Mouse (Mus musculus) c-Kit-positive CD71-positive TER-119-negative erythroid progenitor cells, embryonic 14.5 days (primary cell): ENCODE data around the gene Dner.
"Not testable (repeated sequence)": the region's sequence is repeated elsewhere in the genome, so short reads cannot be mapped to it uniquely, and the experiment has no call there.

Experiments
- DNase-seq: peaks from one replicate; pipeline ENCODE4 v3.0.0-alpha.2; 2013; ENCODE audit warnings: low read depth

The Dner gene

DNA sequence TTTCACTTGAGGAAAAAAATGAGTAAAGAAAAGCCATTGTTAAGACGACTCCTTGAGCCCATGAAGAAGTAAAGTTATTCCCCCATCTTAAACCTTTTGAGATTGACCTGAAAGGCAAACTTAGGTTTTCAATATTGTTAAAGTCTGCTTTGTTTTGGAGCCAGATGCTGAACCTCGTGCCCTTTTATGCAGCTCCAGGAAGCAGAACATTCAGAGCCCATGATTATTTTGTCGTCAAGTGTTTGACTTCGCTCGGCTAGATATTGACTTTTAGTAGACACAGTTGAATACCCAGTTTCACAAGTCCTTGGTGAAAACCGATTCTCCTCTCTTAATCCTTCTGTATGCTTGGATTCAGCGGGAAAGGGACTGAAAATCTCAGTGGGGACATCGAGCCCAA is 300.1 kb downstream of the Dner start:
- DNase-seq, result no peak

DNA sequence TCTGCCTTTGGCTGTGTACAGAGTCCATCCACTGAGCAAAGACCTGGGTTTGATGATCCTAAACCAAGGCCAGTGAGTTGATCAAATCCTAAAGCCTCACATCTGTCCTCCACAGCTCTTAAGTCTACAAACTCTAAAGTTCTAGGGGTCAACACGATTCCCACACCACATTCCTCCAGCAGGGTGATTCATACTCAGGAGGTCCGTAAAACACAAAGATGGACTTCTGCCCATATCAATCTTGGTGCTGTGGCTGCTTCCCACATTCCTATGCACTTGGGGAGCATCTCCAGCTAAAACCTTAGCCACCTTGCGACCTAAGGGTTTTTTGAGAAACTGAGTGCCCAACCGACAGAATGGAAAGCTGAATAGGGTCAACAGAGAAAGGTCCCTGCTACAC is 305.1 kb downstream of the Dner start:
- DNase-seq, result no peak

DNA sequence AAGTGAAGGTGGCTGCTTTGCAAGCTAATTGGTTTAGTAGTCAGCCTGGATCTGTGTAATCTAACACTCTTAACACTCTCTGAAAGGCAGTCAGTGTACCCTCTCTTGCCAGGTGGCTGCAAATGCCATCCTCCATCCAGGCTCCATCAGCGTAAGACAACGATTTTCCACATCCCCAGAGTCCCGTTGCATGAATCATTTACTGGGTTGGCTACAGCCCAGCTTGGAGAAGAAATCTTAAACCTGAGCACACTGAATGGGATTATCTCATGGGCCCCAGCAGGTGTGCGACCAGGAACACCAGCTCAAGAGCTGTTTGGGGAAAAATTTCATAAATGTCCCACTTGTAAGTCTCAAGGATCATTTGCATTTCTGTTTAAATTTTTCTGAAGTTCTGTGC is 308.4 kb downstream of the Dner start:
- no peak for DNase-seq

DNA sequence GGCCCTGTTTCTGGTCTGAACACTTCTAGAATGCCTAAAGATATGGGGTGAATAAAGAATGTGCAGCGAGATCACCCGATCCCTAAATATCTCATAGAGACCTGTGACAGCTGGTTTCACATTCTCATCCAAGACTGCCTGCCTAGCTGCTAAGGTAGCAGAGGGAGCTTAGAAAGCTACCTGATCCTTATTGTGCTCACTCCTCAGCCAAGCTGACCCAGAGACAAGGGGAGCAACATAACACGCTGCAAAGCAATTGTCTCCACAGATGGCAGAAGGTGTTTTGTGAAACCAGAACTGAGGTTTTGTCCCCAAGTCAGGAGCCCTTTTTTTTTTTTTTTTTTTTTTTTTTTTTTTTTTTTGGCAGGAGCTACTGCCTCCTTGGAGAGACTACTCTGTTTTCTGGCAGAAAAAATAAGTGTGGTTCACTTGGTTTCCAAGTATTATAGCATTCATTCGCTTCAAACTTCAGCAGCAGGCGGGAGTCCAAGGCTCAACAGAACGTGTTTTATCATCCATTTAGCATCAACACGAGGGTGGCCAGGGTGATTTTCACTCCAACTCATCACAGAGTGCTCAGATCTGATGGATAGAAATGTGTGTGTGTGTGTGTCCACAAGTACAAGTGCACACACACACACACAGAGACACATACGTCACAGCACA is 309.4 kb downstream of the Dner start:
- DNase-seq, result no peak

DNA sequence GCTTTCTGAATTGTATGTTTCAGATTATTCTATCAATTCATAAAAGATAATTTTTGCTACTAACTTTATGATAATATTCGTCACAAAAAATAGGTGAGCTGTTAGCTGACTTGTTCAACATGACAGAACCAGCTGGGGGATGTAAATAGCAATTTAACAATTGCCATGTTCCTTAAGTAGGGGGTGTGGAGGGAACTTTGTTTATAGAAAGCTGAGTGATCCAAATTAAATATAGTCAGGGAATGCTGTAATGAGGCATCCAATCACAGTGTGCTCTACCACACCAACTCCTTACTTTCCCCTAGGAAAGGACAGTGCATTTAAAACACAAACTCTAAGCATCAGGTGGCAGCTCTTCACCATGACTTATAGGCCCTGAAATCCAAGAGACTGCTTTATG is 313.3 kb downstream of the Dner start:
- no peak for DNase-seq

DNA sequence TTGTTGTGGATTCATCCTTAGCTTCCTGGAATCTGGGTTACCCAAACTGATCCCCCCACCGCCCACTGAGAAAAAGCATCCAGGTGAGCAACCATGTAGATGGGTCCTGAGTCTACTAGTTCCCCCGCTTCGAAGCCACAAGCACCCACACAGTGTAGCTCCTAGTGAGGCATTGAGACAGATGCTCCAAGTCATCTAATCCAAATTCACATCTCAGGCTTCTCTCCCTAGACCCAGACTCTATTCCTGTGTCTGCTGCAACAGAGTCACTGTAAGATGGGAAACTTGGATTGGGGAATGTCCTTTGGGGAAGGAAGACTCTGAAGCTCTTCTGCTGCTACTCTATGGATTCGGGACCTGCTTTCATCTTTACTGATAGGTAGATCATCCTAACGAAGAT is 314.0 kb downstream of the Dner start:
- no peak for DNase-seq

DNA sequence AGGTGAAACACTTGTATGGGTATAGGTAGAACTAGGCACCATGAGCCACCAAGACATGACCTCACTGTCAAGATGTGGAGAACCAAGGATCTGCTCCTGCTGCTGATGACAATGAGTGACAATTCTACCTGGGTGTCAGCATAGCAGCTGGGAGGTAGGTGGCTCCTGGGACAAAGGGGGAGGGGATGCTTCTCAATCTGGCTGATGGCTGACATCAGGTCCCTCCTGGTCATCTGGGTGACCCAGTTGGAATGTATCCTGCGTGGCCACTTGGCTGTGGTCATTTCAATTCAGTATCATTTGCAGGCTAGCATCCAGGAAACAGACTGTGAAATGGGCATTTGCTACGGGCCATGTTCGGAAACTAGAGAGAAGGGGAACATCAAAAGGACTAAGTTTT is 315.1 kb downstream of the Dner start:
- no peak for DNase-seq

DNA sequence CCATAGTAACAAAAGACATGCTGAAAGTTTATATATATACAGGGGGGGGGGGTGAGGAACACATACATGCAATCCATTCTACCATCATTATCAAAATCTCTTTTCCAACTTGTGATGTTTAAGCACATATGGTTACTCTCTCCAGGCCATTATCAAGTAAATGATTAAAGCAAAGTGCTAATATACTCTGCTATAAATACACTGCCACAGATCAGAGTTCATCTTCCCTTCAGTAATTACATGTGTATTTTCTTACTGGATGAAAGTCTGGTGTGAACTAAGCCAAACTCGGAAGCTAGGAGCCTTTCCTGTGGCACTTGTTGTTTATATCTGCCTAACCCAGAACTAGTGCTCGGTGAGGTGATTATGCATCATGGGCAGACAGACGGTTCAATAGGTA is 328.3 kb downstream of the Dner start:
- DNase-seq, result no peak

DNA sequence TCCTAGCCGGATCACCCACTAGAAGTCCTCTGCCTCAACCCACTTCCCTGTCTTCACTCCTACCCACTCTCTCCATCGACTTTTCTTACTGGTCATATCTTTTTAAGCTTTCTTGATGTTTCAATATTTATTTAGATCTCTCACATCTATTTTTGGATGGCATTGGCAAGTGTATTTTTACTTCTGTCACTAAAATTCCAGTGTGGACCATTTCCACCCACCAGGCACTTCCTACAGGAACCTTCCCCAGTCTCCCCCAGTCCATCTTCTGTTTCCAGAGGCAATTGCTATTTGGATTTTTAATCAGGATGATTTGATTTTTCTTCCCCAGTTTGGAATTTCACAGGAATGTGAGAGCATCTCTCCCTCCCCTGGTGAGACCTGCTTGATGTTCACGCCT is 329.5 kb downstream of the Dner start:
- DNase-seq, result no peak

DNA sequence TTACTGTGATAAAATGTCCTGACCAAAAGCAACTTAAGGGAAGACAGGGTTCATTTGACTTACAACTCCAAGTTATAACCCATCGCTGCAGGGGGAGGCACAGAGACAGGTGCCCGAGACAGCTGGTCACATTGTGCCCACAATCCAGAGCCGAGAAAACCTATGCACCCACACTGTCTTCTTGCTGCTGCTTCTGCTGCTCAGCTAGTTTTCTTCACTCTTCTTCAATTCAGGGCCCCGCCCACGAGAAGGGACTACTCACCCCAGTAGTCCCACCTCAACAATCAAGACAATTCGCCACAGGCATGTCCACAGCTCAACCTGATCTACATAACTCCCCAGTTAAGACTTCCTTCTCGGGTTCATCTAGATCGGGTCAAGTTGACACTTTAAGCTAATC is 332.1 kb downstream of the Dner start, which contains the start of gene Pid1:
Pid1 (minus strand) TSS at position 214 of the 400 bp plus-strand sequence.
- no peak for DNase-seq

DNA sequence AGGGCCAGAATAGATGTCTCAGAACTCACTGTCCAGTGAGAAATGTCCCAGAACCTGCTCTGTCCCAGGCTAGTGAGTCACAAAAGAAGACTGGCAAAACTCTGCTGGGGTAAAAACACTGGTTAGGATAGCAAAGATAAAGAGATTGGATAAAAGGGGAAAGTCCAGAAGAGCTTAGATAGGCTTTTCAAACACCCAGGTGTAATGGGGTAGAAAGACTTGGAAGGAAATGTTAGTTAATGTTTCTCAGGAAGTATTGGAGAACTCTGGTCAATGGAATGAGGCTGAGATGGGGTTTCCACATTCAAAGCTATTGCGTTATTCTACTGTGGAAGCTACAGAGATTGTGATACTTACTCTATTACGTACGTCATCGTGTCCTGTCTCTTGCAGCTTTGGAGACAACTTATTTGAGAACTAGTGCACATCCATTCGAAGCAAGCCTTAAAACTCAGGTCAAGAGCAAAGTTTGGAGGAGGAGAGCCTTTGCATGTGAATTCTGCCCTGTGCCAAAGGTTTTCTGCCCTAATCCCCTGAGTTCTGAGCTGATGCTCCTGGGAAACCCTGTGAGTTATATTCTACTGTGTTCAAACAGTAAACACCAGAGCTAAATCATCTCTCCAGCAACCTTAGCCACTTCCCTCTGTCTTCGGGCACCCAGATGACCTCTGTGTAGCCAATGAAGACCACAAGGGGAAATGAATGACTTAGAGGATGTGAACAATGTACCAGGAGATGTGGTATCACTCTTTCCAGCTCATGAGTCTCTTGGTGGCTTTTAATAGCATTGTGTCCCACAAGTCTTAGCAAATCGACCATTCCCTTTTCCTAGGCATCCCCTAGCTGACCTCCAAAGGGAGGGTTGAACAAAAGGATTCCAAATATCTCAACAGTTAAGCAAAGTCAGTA is 333.1 kb downstream of the Dner start:
- no peak for DNase-seq

DNA sequence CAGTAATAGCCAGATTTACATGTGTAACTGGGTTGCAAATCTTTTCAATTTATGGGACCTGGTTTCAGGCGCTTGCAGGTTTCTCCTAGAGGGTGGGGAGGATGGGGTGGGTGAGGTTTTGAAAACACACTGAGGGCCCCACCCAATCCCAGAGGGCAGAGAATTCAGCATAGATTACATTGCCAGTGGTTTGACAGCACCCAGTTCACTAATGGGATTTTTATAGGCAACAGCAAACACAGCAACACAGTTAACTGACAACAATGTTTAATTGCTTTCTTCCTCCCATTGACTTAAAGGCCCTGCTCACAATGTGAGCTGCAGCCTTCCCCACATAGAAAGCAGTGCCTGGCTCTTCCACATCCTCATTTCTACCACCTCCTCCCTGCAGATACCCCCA is 333.8 kb downstream of the Dner start:
- DNase-seq, result no peak

DNA sequence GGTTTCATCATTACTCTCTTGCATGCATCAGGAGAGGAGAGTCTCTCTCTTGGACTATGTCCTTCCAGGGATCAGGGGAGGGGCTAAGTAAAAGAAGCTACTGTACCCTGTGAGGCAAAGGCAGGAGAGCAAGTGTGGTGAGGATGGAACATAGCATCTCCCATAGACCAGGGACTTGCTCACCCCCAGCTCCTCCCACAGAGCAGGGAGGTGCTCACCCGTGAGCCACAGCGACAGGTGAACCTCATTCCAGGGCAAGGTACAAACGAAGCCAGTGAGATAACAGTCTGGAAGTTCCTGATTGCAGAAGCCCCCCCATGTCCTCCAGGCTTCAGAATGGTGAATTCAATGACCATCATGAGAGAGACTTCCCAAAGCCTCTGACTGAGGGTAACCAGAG is 334.6 kb downstream of the Dner start:
- DNase-seq, result no peak

DNA sequence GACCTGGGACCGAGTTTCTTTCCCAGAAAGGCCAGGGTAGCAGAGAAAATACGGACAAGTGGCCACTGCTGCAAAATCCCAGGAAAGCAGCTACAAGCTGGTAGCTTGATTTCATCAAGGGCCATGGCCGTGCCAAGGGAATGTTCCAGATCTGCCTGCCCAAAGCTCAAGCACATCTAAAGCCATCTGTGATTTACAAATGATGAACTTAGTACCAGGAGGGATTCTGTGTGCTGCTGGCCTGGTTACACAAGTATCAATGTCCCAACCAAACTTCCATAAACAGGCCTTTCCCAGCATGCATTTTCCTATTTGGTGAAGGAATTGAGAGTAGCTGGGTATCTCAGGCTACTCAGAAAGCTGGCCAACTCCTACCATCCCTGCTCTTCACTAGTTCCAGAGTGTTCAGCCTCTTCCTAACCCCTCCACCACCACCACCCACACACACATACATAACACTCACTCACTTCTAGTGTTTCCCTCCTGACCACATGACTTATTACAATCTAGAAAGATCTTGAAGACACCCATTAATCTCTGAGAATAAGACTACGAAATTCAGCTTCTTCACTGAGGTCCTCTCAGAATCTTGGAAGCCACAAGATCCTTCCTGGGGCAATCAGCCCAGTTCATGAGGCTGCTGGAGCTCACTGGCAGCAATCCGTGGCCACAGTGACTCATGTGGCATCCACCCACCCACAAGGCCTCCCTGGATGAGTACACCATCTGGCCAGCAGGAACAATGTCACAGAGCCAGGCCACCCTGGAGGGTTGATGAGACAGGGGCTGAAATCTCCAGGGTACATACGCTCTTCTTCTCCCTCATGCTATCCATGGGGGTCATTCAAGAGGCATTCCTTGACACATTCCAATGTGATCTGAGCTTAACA is 336.2 kb downstream of the Dner start:
- DNase-seq, result no peak

DNA sequence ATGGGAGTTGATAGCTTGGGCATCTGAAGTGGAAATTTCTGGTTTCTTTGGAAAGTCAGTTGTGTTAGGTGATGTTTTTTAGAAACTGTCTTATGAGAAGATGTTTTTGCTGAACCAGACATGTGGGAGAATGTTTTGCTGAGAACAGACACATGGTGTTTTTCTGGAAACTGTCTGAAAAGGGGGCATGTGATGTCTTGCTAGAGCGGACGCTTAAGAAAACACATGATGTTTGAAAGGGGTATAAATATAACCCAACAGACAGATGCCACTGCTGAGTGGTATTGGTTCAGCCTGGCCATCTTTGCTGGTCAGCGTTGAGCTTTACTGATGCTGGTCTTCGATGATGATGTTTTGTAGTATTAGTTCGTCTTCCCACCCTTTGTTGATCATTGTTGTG is 338.8 kb downstream of the Dner start:
- no peak for DNase-seq

DNA sequence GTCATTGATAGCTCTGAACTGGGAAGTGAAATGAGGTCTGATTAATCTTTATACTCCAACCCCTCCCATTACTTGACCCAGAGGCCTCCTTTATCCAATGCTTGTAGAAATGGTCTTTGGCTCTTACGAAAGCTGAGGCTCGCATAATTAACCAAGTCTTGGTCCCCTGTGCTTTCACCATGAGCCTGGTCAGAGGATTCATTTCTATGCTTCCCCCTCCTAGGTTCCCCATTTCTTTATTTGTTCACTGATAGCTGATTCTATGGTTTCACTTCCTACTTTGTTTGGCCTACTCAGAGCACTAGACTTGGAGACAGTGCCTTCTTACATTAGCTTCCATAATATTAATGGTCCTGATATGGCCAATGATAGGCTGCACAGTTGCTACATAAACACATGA is 345.8 kb downstream of the Dner start:
- DNase-seq, result no peak

DNA sequence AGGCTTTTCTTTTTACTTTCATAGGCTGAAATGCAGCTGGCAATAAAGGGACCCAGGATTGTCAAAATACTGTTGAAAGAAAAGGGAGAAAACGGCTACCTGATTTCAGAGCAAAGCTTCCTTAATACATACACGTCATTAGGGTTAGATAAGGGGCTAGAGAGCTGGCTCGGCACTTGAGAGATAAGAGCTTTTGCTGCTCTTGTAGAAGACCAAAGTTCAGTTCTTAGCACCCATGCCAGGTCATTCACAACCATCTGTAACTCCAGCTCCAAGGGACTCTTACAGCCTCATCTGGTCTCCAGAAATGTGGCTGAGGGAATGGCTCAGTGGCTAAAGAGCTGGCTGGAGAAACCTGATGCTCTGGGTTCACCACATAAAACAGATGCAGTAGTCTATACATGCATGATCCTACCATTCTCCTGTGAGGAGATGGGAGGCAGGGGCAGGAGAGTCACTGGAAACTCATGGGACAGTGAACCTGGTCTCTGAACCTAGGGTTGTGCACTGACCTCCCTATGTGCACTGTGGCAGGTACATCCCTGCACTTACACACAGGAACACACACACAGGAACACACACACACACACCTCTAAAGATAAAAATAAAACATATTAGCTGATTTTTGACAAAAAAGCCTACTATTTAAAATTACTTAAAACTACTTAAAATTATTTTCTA is 348.1 kb downstream of the Dner start:
- DNase-seq, result no peak

DNA sequence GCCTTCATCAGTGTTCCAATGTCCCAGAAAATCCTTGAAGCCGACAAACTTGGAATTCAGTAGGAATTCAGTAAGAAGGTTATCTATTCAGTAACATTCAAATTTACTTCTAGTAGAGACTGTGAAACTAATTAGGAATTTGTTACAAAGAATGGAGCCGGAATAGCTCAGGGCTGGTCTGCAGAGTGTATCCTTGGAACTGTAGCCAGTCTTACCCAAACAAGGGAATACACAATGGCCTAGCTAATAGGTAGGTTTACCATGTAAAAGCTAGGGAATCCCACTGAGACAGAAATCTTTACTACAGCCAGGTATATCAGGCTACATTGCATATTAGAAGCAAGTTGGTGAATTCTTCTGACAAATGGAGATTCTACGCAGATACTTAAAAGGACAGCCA is 363.2 kb downstream of the Dner start:
- DNase-seq, result not testable (repeated sequence)

DNA sequence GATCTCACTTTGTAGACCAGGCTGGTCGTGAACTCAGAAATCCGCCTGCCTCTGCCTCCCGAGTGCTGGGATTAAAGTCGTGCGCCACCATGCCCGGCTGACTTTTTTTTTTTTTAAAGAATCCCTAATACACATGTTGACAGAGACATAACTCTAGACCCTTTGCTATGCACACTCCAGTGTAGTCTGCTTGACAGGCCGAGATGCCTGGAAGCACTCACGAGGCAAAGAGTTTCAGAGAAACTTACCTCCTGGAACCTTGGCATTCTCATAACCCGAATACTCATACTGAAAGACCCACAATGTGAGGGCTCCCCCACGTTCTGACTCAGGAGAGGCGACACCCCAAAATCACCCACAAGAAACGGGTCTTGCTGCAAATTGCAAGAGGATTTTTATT is 364.2 kb downstream of the Dner start:
- not testable (repeated sequence) for DNase-seq

DNA sequence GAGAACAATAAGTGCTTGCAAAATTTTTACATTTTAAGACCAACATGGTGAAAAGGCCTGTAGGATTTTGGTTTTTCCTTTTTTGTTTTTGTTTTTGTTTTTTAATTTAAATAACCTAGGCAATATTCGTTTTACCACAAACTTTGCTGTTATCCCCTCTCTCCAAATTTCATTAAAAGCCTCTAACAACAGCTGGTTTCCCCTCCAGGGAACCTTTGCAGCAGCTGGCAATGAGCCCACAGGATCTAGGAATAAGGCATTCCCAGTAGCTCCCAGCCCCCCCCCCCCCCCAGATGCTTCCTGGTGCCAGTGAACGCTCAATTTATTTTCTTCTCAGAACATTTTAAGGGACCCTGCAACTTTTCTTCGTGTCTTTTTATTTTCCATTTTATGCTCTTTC is 370.7 kb downstream of the Dner start:
- no peak for DNase-seq

DNA sequence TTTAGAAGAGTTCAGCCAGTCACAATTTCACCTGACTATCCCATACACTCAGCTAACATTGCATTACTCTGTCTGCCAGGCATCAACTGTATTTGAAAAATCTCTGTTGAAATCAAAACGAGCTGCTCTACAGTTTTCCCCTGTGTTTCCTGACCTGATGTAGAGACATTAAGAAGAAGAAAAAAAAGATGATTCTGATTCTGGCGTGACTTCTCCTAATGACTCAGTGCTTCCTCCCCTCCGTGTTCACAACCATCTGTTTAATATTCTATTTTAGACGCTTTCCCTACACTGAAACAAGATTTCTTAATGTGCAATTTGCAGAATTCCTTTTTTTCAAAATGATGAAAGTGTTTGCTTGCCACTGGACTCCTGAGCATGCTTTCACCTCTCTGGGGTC is 374.7 kb downstream of the Dner start:
- no peak for DNase-seq
